Mouse (Mus musculus) adrenal gland, adult 8-10 months (tissue): Measurements from ENCODE around the gene Prl7c1. TPM values are rescaled to one million over a fixed set of nuclear protein-coding genes. Genes with fewer than 3 reads are reported as not detected.
"Not testable (repeated sequence)": the region's sequence is repeated elsewhere in the genome, so short reads cannot be mapped to it uniquely, and the experiment has no call there.

ENCODE experiments used
- DNase-seq: peaks from one replicate; pipeline ENCODE4 v3.0.0; 2022
- total RNA-seq, 4 experiments: library from RNA; stranded (reverse); gene quantifications; 2 replicates each; pipeline ENCODE4 v1.2.4; 2022

Prl7c1 gene
- not detected for total RNA-seq

DNA sequence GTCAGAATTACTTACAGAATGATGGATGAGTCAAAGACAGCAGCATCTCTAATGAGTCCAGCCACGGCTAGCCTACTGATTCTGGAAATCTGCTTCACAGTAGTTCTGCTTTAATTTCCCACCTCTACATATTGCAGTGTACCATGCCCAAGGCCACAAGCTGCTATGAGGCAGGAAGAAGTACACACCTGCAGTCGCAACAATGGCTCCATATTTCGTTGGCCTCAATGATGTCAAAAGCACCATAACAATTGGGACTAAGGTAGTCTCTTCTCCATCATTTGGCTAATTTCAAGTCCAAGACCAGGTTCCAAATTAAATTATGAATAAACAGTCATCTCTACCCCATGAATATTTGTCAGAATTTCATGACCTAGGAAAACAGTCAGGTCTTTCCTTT, at the start of gene Prl7c1:
Prl7c1 (minus strand) TSS at position 101 of the 400 bp plus-strand sequence.
- DNase-seq = not testable (repeated sequence)

DNA sequence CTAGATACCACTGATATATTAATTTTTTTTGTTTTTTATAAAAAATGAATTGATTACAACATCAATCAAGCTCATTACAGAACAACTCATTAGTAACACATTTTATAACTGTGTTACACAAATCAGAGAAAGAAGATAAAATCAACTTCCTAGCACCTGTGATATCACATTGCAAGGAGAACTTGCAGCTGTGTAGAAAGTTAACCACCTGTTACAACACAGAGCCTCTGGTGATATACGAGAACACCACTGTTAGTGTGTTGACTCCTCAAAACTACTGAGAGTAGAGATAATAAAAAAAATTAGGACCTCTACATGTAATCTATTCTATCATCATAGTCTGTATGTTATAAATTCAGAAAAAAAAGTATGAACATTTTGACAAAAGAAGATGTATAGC, 22.2 kb upstream of the Prl7c1 start:
- DNase-seq = no peak

DNA sequence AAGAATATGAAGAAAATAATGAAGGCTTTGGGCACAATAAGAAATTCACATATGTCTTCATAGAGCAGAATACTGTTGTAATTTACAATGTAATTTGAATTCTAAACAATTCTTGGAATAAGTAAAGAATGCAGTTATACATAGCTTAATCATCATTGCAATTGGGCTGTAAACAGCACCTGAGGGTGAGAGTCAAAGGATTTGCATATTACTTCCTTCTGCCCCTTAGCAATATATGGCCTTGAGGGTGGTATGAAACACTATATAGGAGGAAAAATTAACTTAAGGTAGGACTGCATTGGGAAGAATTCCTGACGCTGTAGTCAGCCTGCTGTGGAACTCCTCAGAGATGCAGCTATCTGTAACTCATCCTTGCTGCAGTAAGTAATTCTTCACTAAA, 20.8 kb upstream of the Prl7c1 start, which contains the start of gene Prl2a1:
Prl2a1 (plus strand) TSS at position 301 of the 400 bp plus-strand sequence.
- DNase-seq = no peak

DNA sequence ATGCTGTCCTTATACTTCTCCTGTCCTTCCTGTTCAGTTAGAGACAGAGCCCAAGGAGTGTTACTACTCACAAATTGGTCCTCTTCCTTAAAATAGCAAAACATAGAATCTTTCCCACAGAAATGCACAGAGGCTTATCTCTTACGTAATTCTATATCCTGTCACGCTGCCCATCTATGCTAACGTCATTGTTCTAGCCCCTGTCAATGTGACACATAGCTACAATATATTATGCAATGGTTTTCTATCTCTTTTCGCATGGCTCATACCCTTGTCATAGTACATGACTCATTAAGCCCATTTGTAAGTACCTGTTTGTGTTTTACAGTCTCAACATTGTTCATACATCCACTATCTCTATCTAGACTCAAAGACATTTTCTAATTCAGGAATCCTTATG, 18.7 kb upstream of the Prl7c1 start:
- DNase-seq = no peak

DNA sequence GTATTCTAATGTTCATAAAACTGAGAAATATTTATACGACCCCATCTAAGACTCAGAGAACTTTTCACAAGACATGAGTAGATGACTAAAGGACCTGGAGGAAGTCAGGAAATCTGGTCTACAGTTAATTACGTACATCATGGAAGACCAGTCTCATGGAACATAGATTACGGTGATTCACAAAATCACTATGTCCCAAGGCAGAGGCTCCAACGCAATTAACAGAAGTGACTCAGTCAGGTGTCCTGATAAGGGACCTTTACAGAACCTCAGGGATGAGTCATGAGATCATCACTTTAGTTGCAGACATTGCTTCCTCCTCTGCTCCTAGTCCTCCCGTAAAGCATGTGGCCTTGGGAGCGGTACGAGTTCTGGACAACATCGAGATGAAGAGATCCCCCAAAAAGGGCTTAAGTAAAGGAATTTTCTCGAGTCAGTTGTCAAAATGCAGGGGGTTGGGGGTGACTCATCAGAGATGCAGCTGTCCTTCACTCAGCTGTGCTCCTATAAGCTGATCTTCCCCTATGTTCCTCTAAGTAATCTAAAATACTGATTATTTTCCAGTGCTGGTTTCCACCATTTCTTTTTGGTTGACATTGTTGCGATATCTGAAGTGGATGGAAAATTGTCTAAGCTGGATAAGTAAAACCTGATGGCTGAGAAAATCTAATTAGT, 46.0 kb downstream of the Prl7c1 start:
- no peak for DNase-seq

DNA sequence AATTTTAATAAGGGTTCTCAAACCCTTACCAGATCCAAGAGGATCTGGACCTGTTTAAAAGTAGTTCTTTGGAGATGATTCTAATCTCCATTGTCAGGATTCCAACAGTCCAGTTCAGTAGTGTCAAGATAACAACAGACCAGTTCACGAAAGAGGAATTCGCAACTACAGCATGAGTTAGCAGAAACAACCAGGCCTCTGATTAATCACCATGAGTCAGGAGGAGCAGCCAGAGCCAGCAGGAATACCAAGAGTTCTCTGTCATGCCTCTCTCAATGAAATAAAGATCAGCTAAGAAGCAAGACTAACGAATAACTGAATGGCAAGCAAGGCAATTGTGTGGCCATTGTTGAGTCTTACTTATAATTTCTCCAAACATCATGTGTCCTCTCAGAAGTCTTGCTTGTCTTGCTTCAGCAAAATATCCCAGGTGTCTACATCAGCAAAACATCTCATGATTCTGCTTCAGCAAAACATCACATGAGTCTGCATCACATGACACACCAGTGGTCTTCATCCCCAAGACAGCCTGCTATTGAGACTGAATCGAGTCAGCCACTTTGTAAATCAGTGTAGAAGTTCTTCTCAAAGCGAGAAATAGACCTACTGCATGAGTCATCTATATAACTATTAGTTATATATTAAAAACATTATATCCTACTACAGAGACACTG, 50.2 kb downstream of the Prl7c1 start:
- DNase-seq = not testable (repeated sequence)

DNA sequence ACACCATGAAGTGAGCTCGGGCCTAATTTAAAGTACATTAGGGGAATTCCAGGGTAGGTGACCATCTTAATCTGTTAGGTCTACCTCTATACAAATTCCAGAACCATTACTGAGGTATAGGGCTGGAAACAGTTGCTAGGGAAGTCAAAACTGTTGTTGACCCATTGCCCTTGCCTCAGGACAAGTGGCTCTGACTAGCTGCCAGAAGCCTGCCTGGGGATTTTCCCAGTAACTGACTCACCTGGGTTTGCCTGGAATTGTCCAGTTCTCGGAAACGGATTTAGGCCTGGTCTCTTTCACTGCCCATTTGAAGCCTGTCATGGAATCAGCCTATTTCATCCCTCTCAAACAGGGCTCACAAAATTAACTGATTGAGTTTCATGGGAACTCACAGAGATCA, 55.5 kb downstream of the Prl7c1 start:
- not testable (repeated sequence) for DNase-seq

Other genes with a start within 250 kb of the Prl7c1 start
- not detected for gene Prl8a9, start 216.2 kb downstream of the Prl7c1 start, total RNA-seq
- gene Prl8a1, start 198.6 kb downstream of the Prl7c1 start, total RNA-seq = not detected
- not detected for gene Prl7b1, start 170.2 kb downstream of the Prl7c1 start, total RNA-seq
- gene Prl7a1, start 138.3 kb downstream of the Prl7c1 start, total RNA-seq = not detected
- gene Prl7a2, start 112.8 kb downstream of the Prl7c1 start, total RNA-seq = not detected
- not detected for gene Prl7d1, start 64.1 kb downstream of the Prl7c1 start, total RNA-seq
- gene Prl2a1, start 20.9 kb upstream of the Prl7c1 start, total RNA-seq = not detected
- gene Prl2c1, start 68.5 kb upstream of the Prl7c1 start, total RNA-seq = not detected
- not detected for gene Prl4a1, start 235.4 kb upstream of the Prl7c1 start, total RNA-seq